Mouse (Mus musculus): ENCODE results near the gene 2610528J11Rik. TPM values are rescaled to one million over a fixed set of nuclear protein-coding genes. Genes with fewer than 3 reads are reported as not detected.

Gene 2610528J11Rik
- polyA plus RNA-seq, 1 experiment from 2014 or later = 18.8 TPM

- Histone ChIP-seq H3K4me3 (ENCODE audit: low read length) (no peak overlapping the region), H3K4me2 (ENCODE audit: low read depth, low read length) (no peak overlapping the region), H3K9me3 (ENCODE audit: control insufficient read depth, low read length) (no peaks in the 10 kb centered on the region), H3K27me3 (ENCODE audit: control insufficient read depth, insufficient read depth, low read depth, low read length) (no peaks in the 10 kb centered on the region), H3K4me1 (replicated peaks; ENCODE audit: control insufficient read depth, insufficient read depth, low read length) (no peaks in the 10 kb centered on the region), H3K9ac (ENCODE audit: low read length) (no peak overlapping the region), H3K36me3 (ENCODE audit: control insufficient read depth, insufficient read depth, low read length) (no peaks in the 10 kb centered on the region), H3K27ac (ENCODE audit: low read length) (no peak overlapping the region)
- 2% methylated on average over 6 of the region's 6 CpGs for WGBS
- no peak for ATAC-seq (ENCODE audit: low read depth)
These were observed 49.3 kb downstream of the 2610528J11Rik start for GRCm38 (mm10) chr4:118576097-118576496.

GRCm38 (mm10) chr4:118579313-118579712, 52.5 kb downstream of the 2610528J11Rik start:
- Histone ChIP-seq H3K4me3 (ENCODE audit: low read length) (no peak overlapping the region), H3K9ac (ENCODE audit: low read length) (no peak overlapping the region), H3K4me1 (replicated peaks; ENCODE audit: control insufficient read depth, insufficient read depth, low read length) (no peaks in the 10 kb centered on the region), H3K4me2 (ENCODE audit: low read depth, low read length) (no peak overlapping the region), H3K27me3 (ENCODE audit: control insufficient read depth, insufficient read depth, low read depth, low read length) (no peaks in the 10 kb centered on the region), H3K9me3 (ENCODE audit: control insufficient read depth, low read length) (no peaks in the 10 kb centered on the region), H3K36me3 (ENCODE audit: control insufficient read depth, insufficient read depth, low read length) (no peaks in the 10 kb centered on the region), H3K27ac (ENCODE audit: low read length) (no peak overlapping the region)
- WGBS = 44% methylated on average over 13 of the region's 13 CpGs
- ATAC-seq (ENCODE audit: low read depth) = no peak

Other genes starting within 250 kb of the 2610528J11Rik start
- gene Ptprf, start 235.6 kb upstream of the 2610528J11Rik start, polyA plus RNA-seq (2015; fragmentation: Nextera tagmentation; extraction: Ambion mirVana) = 79.7 and 84.3 TPM in 2 replicates
- 5.8 and 6.3 TPM in 2 replicates for gene Szt2, start 117.7 kb upstream of the 2610528J11Rik start, polyA plus RNA-seq (2015; fragmentation: Nextera tagmentation; extraction: Ambion mirVana)
- 87.8 and 90.1 TPM in 2 replicates for gene Med8, start 117.7 kb upstream of the 2610528J11Rik start, polyA plus RNA-seq (2015; fragmentation: Nextera tagmentation; extraction: Ambion mirVana)
- gene Elovl1, start 98.9 kb upstream of the 2610528J11Rik start, polyA plus RNA-seq (2015; fragmentation: Nextera tagmentation; extraction: Ambion mirVana) = 111 and 116 TPM in 2 replicates
- 292 TPM in 2 replicates for gene Cdc20, start 89.6 kb upstream of the 2610528J11Rik start, polyA plus RNA-seq (2015; fragmentation: Nextera tagmentation; extraction: Ambion mirVana)
- gene Mpl, start 69.5 kb upstream of the 2610528J11Rik start, polyA plus RNA-seq (2015; fragmentation: Nextera tagmentation; extraction: Ambion mirVana) = 0.67 and 0.83 TPM in 2 replicates
- gene Tie1, start 36.9 kb upstream of the 2610528J11Rik start, polyA plus RNA-seq (2015; fragmentation: Nextera tagmentation; extraction: Ambion mirVana) = 99.4 and 102 TPM in 2 replicates
- 8.0 and 8.4 TPM in 2 replicates for gene Tmem125, start 17.0 kb downstream of the 2610528J11Rik start, polyA plus RNA-seq (2015; fragmentation: Nextera tagmentation; extraction: Ambion mirVana)
- 1.3 and 1.6 TPM in 2 replicates for gene Cfap57, start 93.8 kb downstream of the 2610528J11Rik start, polyA plus RNA-seq (2015; fragmentation: Nextera tagmentation; extraction: Ambion mirVana)
- gene Ebna1bp2, start 93.8 kb downstream of the 2610528J11Rik start, polyA plus RNA-seq (2015; fragmentation: Nextera tagmentation; extraction: Ambion mirVana) = 116 and 125 TPM in 2 replicates
- gene Olfr62, start 132.0 kb downstream of the 2610528J11Rik start, polyA plus RNA-seq (2015; fragmentation: Nextera tagmentation; extraction: Ambion mirVana) = not detected in 2 replicates
- gene Olfr1342, start 165.8 kb downstream of the 2610528J11Rik start, polyA plus RNA-seq (2015; fragmentation: Nextera tagmentation; extraction: Ambion mirVana) = 0.50 and 0.59 TPM in 2 replicates
- not detected in 2 replicates for gene Olfr1341, start 176.5 kb downstream of the 2610528J11Rik start, polyA plus RNA-seq (2015; fragmentation: Nextera tagmentation; extraction: Ambion mirVana)
- gene Olfr1340, start 193.1 kb downstream of the 2610528J11Rik start, polyA plus RNA-seq (2015; fragmentation: Nextera tagmentation; extraction: Ambion mirVana) = not detected in 2 replicates
- gene Olfr1339, start 205.2 kb downstream of the 2610528J11Rik start, polyA plus RNA-seq (2015; fragmentation: Nextera tagmentation; extraction: Ambion mirVana) = not detected in 2 replicates
- gene Olfr1338, start 231.7 kb downstream of the 2610528J11Rik start, polyA plus RNA-seq (2015; fragmentation: Nextera tagmentation; extraction: Ambion mirVana) = not detected in 2 replicates